Comparison of ENCODE assay signal across 11 mouse cellular contexts in the genomic region with DNA sequence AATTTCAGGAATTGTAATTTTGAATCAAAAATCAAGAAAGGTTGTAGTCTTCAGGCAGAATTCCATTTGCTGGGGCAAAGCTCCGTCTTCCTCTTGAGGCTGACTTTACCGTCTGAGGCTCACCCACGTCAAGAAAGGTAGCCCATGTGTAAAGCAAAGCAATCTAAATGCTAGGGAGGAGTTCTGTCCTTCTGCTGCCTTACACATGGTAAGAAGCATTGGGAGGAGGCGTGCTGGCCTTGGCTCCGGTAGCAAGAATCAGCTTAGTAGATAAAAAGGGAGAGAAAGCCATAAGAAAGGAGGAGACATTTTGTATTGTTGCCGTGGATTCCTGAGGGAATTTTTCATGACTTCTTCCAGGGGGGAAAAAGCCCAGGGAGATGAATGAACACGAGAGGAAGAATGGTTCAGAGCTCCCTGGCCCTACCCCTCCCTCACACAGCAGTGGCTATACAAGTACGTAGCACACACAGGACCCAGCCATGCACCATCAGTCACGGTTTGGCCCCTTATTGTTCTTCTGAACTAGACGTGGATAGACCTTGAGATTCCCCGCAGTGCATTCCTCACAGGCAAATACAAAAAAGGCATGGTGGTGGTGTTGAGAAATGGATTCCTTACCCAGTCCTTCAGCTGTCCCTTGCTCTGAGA. TPM values are rescaled to one million over a fixed set of nuclear protein-coding genes. Genes with fewer than 3 reads are reported as not detected.
DNase-seq lines count a peak whose midpoint lies in the region; ATAC-seq lines count a peak whose summit lies in the region.
"Had no signal": no experiment of that assay in that cellular context is flagged by ENCODE, and none has a peak within 500 bp of the region (broad histone marks: within the 10 kb centered on the region; RNA-seq: fewer than 3 reads in every experiment).

No protein-coding gene starts in this region.

- no peak overlapping the region for H3K4me2 ChIP-seq in heart, embryonic 12.5 days
- H3K4me2 ChIP-seq in lung, embryonic 16.5 days (ENCODE audit: low read depth, low read length): no peak overlapping the region; the same call in 1 of the 2 replicates
- H3K4me2 ChIP-seq in stomach, embryonic 14.5 days (replicated peaks; ENCODE audit: low read depth, low read length): no peak overlapping the region
- H3K4me2 ChIP-seq: forebrain, embryonic 12.5 days had no signal

- 58% methylated on average over 11 of the region's 11 CpGs for WGBS in heart, embryonic 12.5 days
- WGBS in heart, embryonic 10.5 days: 65% methylated on average over 11 of the region's 11 CpGs
- WGBS in lung, embryonic 16.5 days: 56% methylated on average over 11 of the region's 11 CpGs
- WGBS in stomach, embryonic 14.5 days: 71% methylated on average over 11 of the region's 11 CpGs

- H3K9me3 ChIP-seq in heart, embryonic 12.5 days (replicated peaks): no peaks in the 10 kb centered on the region
- no peaks in the 10 kb centered on the region for H3K9me3 ChIP-seq in heart, embryonic 10.5 days
- H3K9me3 ChIP-seq in lung, embryonic 16.5 days (ENCODE audit: control insufficient read depth, low read length): no peaks in the 10 kb centered on the region
- H3K9me3 ChIP-seq in stomach, embryonic 14.5 days (ENCODE audit: control insufficient read depth, low read depth, low read length): no peaks in the 10 kb centered on the region
- H3K9me3 ChIP-seq: forebrain, embryonic 12.5 days had no signal

- no peaks in the 10 kb centered on the region for H3K27me3 ChIP-seq in heart, embryonic 12.5 days (replicated peaks)
- no peaks in the 10 kb centered on the region for H3K27me3 ChIP-seq in heart, embryonic 10.5 days (ENCODE audit: insufficient read depth, poor library complexity, severe bottlenecking)
- no peaks in the 10 kb centered on the region for H3K27me3 ChIP-seq in lung, embryonic 16.5 days (ENCODE audit: control insufficient read depth, insufficient read depth, low read depth, low read length)
- no peaks in the 10 kb centered on the region for H3K27me3 ChIP-seq in stomach, embryonic 14.5 days (ENCODE audit: control insufficient read depth, insufficient read depth, low read length)
- H3K27me3 ChIP-seq: forebrain, embryonic 12.5 days had no signal

- no peaks in the 10 kb centered on the region for H3K36me3 ChIP-seq in heart, embryonic 12.5 days
- no peaks in the 10 kb centered on the region for H3K36me3 ChIP-seq in heart, embryonic 10.5 days
- H3K36me3 ChIP-seq in lung, embryonic 16.5 days (ENCODE audit: control insufficient read depth, insufficient read depth, low read length): no peaks in the 10 kb centered on the region
- no peaks in the 10 kb centered on the region for H3K36me3 ChIP-seq in stomach, embryonic 14.5 days (ENCODE audit: control insufficient read depth, insufficient read depth, low read length)
- H3K36me3 ChIP-seq: forebrain, embryonic 12.5 days had no signal

- ATAC-seq in heart, embryonic 12.5 days (ENCODE audit: insufficient number of reproducible peaks, low FRiP score): 0 out of 2 replicates have a peak, but pooled peaks have one; percentile 42
- no peak for ATAC-seq in lung, embryonic 16.5 days (ENCODE audit: low read depth)
- ATAC-seq in stomach, embryonic 14.5 days (ENCODE audit: insufficient number of reproducible peaks, insufficient read depth, low FRiP score, low read depth): no peak

- DNase-seq in heart, embryonic 10.5 days (ENCODE audit: low spot score): no peak
- DNase-seq in lung, postnatal 10 days: no peak
- DNase-seq in embryo, embryonic 9.5 days (ENCODE audit: extremely low spot score): peak; percentile 30
- no peak for DNase-seq in adipocyte (ENCODE audit: low spot score)
- no peak for DNase-seq in spleen, postnatal 4 days (ENCODE audit: low spot score in 2 of 2)

- peaks cover 4% of the 10 kb centered on the region; the same call in 1 of the 2 replicates for H3K4me1 ChIP-seq in heart, embryonic 12.5 days (replicated peaks)
- 0 out of 2 replicates have a peak, but pooled peaks cover 8% of the 10 kb centered on the region for H3K4me1 ChIP-seq in heart, embryonic 10.5 days
- peaks cover 4% of the 10 kb centered on the region; the same call in 1 of the 2 replicates for H3K4me1 ChIP-seq in lung, embryonic 16.5 days (replicated peaks; ENCODE audit: control insufficient read depth, insufficient read depth, low read length)
- peaks cover 6% of the 10 kb centered on the region; the same call in 1 of the 2 replicates for H3K4me1 ChIP-seq in stomach, embryonic 14.5 days (ENCODE audit: control insufficient read depth, insufficient read depth, low read length)

- H3K9ac ChIP-seq in heart, embryonic 12.5 days: no peak overlapping the region
- H3K9ac ChIP-seq in lung, embryonic 16.5 days (ENCODE audit: low read length): no peak overlapping the region
- H3K9ac ChIP-seq in stomach, embryonic 14.5 days (replicated peaks; ENCODE audit: low read depth, low read length): no peak overlapping the region
- H3K9ac ChIP-seq: forebrain, embryonic 12.5 days had no signal

- no peak overlapping the region for H3K4me3 ChIP-seq in heart, embryonic 12.5 days
- no peak overlapping the region for H3K4me3 ChIP-seq in heart, embryonic 10.5 days
- no peak overlapping the region for H3K4me3 ChIP-seq in lung, embryonic 16.5 days (ENCODE audit: low read length)
- no peak overlapping the region for H3K4me3 ChIP-seq in stomach, embryonic 14.5 days (ENCODE audit: low read depth, low read length)
- H3K4me3 ChIP-seq: forebrain, embryonic 12.5 days; layer of hippocampus, adult 2 months had no signal

- peak overlapping the region; percentile 4; the same call in 1 of the 2 replicates for H3K27ac ChIP-seq in heart, embryonic 12.5 days (ENCODE audit: poor library complexity, severe bottlenecking)
- H3K27ac ChIP-seq in heart, embryonic 10.5 days: no peak overlapping the region; the same call in 1 of the 2 replicates
- peak overlapping the region; percentile 78 for H3K27ac ChIP-seq in lung, embryonic 16.5 days (ENCODE audit: low read length)
- peak overlapping the region; percentile 55 for H3K27ac ChIP-seq in stomach, embryonic 14.5 days (ENCODE audit: low read length)
- H3K27ac ChIP-seq: forebrain, embryonic 12.5 days; layer of hippocampus, adult 2 months; macrophage had no signal

RNA-seq across cellular contexts. Expression of a gene that starts 16.4 kb away (rescaled TPM):
- 6.6 and 7.8 TPM in 2 replicates for polyA plus RNA-seq in heart, embryonic 12.5 days (2016; fragmentation: Nextera tagmentation; extraction: Ambion mirVana)
- polyA plus RNA-seq in heart, embryonic 10.5 days (2016; fragmentation: Nextera tagmentation; extraction: Ambion mirVana): 3.0 and 9.9 TPM in 2 replicates
- polyA plus RNA-seq in lung, embryonic 16.5 days (2015; fragmentation: Nextera tagmentation; extraction: Ambion mirVana): 61.1 and 66.3 TPM in 2 replicates
- 66.1 and 70.1 TPM in 2 replicates for polyA plus RNA-seq in stomach, embryonic 14.5 days (2014; fragmentation: Nextera tagmentation; extraction: Ambion mirVana)
- polyA plus RNA-seq: macrophage had no signal
